Mouse (Mus musculus) kidney, embryonic 16.5 days (tissue): ENCODE data around the gene Ten1. TPM values are rescaled to one million over a fixed set of nuclear protein-coding genes. Genes with fewer than 3 reads are reported as not detected.

Experiments used
- ATAC-seq: fragments of 200-750 bp; cut with Nextera tagmentation; 2 replicates; pipeline ENCODE4 v1.8.0; 2017; ENCODE audit warnings: moderate TSS enrichment; ENCODE audit not compliant: low FRiP score, low TSS enrichment
- H3K27ac ChIP-seq: fragments of 300-500 bp; sonication (generic); 2 replicates; pipeline ENCODE4 v1.5.1; 2014; ENCODE audit warnings: low read length
- H3K27me3 ChIP-seq: fragments of 300-500 bp; sonication (generic); 2 replicates; pipeline ENCODE4 v1.6.1; 2014; ENCODE audit warnings: low read length, control low read depth, mixed read lengths; ENCODE audit not compliant: insufficient read depth
- H3K36me3 ChIP-seq: fragments of 300-500 bp; sonication (generic); 2 replicates; pipeline ENCODE4 v1.6.1; 2014; ENCODE audit warnings: low read length, control low read depth, mixed read lengths; ENCODE audit not compliant: insufficient read depth
- H3K4me1 ChIP-seq: fragments of 300-500 bp; sonication (generic); 2 replicates; pipeline ENCODE4 v1.6.1; 2014; ENCODE audit warnings: low read length, control low read depth, mixed read lengths; ENCODE audit not compliant: insufficient read depth
- H3K4me2 ChIP-seq: fragments of 300-500 bp; sonication (generic); replicated peaks from 2 replicates; pipeline ENCODE4 v1.6.1; 2014; ENCODE audit warnings: low read depth, low read length
- H3K4me3 ChIP-seq: fragments of 300-500 bp; sonication (generic); 2 replicates; pipeline ENCODE4 v1.5.1; 2014; ENCODE audit warnings: mild to moderate bottlenecking, low read length
- H3K9ac ChIP-seq: fragments of 300-500 bp; sonication (generic); replicated peaks from 2 replicates; pipeline ENCODE4 v1.6.1; 2014; ENCODE audit warnings: low read length
- H3K9me3 ChIP-seq: fragments of 300-500 bp; sonication (generic); 2 replicates; pipeline ENCODE4 v1.6.1; 2016; ENCODE audit warnings: low read length, control low read depth
- WGBS: fragments of 180-500 bp; shearing (Covaris S2); extraction: QIAGEN DNeasy Blood & Tissue Kit; methylation state at CpG from one replicate; pipeline ENCODE4 v1.1.7; 2014; 5-methylcytosine and 5-hydroxymethylcytosine counted together
- polyA plus RNA-seq: library from polyadenylated mRNA; unstranded; fragments of >200 nt; fragmentation: Nextera tagmentation; extraction: Ambion mirVana; gene quantifications from 2 replicates; pipeline ENCODE4 v1.2.1, GENCODE M21; 2015

Ten1 gene
- polyA plus RNA-seq, 1 experiment from 2014 or later = 85.0 TPM

GRCm38 (mm10) chr11:116244580-116244979 lies 45.9 kb downstream of the Ten1 start:
- H3K9ac ChIP-seq = no peak overlapping the region
- no peak overlapping the region for H3K27ac ChIP-seq
- no peak overlapping the region for H3K4me3 ChIP-seq
- H3K36me3 ChIP-seq = peaks cover 60% of the 10 kb centered on the region
- H3K4me1 ChIP-seq = peaks cover 24% of the 10 kb centered on the region
- no peaks in the 10 kb centered on the region for H3K9me3 ChIP-seq
- 61% methylated on average over 8 of the region's 8 CpGs for WGBS
- no peak for ATAC-seq
- H3K4me2 ChIP-seq = no peak overlapping the region
- no peaks in the 10 kb centered on the region for H3K27me3 ChIP-seq

DNA sequence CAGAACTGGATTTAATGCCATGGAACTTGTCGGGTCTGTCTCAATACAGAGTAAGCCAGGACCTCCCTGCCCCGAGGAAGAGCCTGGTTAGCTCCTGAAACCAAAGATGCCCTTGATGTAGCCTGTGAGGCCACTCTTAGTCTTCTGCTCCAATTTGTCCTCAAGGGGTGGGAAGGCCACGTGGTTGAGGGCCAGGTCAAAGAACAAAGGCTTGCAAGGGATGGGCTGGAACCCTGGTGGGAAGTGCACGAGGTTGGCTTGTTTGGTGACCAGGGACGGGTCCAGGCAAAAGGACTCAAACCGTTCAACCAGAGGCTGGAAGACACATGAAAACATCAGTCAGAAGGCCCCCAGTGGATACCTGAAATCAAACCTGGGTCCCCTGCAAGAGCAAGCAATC lies 47.0 kb downstream of the Ten1 start:
- Histone ChIP-seq H3K27me3 (no peaks in the 10 kb centered on the region), H3K4me2 (no peak overlapping the region), H3K36me3 (peaks cover 70% of the 10 kb centered on the region), H3K27ac (no peak overlapping the region), H3K9ac (no peak overlapping the region), H3K4me1 (peaks cover 20% of the 10 kb centered on the region), H3K4me3 (no peak overlapping the region), H3K9me3 (no peaks in the 10 kb centered on the region)
- WGBS = 65% methylated on average over 6 of the region's 6 CpGs
- no peak for ATAC-seq

DNA sequence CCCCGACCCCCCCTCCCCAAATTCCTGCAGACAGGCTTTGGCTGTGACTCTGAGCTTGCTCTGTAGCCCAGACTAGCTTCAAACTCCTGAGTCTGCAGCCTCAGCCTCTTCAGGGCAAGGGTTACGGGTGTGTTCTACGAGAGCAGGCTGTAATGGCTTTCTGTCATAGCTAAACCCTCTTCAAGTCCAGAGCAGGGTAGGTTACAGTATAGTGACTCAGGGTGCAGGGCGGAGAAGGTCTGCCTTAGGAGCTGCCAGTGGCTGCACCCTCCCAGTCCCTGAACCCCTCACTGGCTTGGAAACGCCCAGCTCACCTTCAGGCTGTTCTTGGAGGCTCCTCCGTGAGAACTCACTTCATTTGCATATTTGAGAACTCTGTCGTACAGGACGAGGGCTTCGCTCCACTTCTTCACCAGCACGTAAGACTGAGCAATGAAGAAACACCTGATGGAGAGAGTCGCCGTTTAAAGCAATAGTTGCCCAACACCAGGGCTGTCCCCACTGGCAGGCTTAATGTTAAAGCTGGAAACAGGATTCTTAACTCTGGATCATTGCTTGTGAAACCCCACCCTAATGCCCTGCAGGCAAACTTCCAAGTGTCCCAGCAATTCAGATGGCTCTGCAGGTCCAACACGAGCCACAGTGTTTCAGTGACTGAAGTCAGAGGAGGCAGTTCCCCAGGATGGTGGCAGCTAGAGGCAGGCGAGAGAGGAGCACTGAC lies 49.0 kb downstream of the Ten1 start:
- Histone ChIP-seq H3K4me3 (no peak overlapping the region), H3K4me2 (no peak overlapping the region), H3K9me3 (no peaks in the 10 kb centered on the region), H3K4me1 (peaks cover 5% of the 10 kb centered on the region; the same call in 1 of the 2 replicates), H3K36me3 (peaks cover 90% of the 10 kb centered on the region), H3K9ac (no peak overlapping the region), H3K27ac (no peak overlapping the region), H3K27me3 (no peaks in the 10 kb centered on the region)
- WGBS = 71% methylated on average over 14 of the region's 14 CpGs
- ATAC-seq = no peak

DNA sequence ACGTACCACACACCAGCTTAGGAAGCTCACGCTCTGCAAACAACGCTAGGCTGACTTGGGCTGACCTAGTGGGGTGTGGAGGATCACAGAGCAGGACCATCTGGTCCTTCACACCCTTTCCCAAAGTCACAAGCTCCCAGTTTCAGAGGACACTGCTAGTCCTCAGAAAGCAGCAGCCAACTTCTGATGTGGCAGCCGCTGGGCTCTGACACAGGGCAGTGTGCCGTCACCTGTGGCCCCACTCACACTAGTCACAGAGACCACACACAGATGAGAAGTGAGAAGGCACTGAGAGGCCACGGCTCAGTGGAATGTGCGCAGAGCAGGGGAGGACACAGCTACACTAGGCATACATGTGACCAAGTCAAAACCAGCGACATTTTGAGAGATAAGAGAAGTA lies 52.2 kb downstream of the Ten1 start:
- H3K27ac ChIP-seq = no peak overlapping the region

DNA sequence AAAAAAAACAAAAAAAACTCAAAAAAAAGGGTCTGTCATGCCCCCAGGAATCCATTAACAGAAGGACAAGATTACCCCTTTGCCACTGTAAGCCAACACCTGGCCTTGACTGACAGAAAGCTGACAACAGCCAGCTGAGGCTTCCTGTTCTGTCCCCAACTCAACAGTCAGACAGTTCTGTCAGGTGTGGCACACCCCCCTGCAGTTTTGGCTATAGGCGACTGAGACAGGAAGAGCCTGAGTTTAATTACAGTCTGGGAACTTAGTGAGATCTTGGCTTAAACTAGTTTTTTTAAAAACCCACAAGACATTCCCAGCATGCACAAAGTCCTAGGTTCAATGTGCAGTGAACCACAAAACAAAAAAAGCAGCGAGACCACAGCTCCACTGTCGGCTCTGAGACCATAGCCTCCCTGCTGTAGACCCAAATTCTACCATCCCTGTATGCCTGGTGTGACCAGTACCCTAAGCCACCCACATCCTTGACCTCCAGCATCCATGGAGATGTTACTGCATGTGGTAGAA lies 54.5 kb downstream of the Ten1 start:
- Histone ChIP-seq H3K4me1 (peaks cover 22% of the 10 kb centered on the region), H3K27me3 (no peaks in the 10 kb centered on the region), H3K4me3 (no peak overlapping the region), H3K4me2 (no peak overlapping the region), H3K27ac (no peak overlapping the region), H3K9ac (no peak overlapping the region), H3K9me3 (no peaks in the 10 kb centered on the region), H3K36me3 (peaks cover 73% of the 10 kb centered on the region)
- ATAC-seq = no peak
- 71% methylated on average over 3 of the region's 3 CpGs for WGBS

More for the DNA sequence above, 52.2 kb downstream of the Ten1 start:
- peaks cover 18% of the 10 kb centered on the region for H3K4me1 ChIP-seq
- no peak overlapping the region for H3K9ac ChIP-seq
- H3K36me3 ChIP-seq = peaks cover 88% of the 10 kb centered on the region
- H3K4me3 ChIP-seq = no peak overlapping the region
- H3K4me2 ChIP-seq = no peak overlapping the region
- H3K27me3 ChIP-seq = no peaks in the 10 kb centered on the region
- H3K9me3 ChIP-seq = no peaks in the 10 kb centered on the region
- no peak for ATAC-seq
- 77% methylated on average over 8 of the region's 8 CpGs for WGBS

DNA sequence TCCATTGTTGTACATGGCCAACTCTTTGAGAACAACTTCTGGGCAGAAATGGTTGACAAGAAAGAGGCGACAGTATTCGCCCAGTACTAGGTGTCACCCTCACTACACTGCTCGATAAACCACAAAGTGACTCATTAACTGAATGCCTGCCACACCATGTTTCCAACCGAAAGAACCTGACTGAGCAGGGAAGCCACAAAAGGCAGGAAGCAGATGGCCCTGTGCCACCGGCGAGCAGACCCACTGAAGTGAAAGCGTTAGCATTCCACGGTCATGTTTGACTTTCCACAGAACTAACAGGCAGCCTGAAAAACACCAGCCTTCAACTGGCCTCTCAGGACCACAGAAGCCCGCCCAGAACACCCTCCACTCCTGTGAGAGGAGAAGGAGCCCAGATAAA lies 56.0 kb downstream of the Ten1 start:
- Histone ChIP-seq H3K4me3 (no peak overlapping the region), H3K4me2 (no peak overlapping the region), H3K9me3 (no peaks in the 10 kb centered on the region), H3K27ac (peak overlapping the region; percentile 78), H3K27me3 (no peaks in the 10 kb centered on the region), H3K4me1 (peaks cover 25% of the 10 kb centered on the region), H3K9ac (no peak overlapping the region), H3K36me3 (peaks cover 72% of the 10 kb centered on the region)
- 66% methylated on average over 9 of the region's 9 CpGs for WGBS
- ATAC-seq = no peak

DNA sequence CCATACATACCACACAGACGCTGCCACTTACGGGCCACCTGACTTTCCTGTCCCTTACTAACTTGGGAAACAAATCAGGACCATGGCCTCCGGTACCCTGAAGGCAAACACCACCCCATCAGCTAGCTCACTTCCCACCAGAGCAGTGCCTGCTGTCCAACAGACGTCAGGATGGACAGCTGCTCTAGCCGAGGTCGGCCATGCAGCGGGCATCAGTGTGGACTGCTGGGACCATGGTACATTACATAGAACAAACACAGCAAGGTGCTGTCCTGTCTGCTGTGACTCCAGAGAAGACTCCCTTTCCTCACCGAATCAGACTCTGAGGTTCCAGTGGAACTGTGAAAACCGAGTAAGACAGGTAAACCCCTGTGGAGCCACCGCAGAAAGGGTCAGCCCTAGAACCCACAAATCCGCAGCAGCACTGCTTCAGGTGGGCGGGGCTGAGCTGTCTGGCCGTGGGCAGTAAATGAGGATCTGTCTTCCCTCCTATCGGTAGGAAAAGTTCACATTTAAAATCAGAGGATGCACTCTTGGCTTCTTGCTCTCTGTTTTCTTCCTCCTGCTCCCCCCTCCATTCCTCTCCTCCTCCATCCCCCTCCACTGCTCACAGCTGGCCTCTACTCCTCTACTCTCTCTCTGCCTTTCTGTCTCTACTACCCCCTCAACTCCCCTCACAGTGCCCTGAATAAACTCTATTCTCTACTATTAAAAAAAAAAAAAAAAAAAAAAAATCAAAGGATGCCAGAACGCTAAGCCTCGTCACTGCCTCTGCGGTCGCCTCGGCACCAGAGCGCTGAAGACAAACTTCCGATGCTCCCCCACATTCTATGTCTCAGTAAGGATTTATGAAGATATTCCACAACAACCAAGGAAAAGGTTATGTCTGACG lies 56.7 kb downstream of the Ten1 start:
- H3K36me3 ChIP-seq = peaks cover 72% of the 10 kb centered on the region
- peak overlapping the region; percentile 78 for H3K27ac ChIP-seq
- no peaks in the 10 kb centered on the region for H3K27me3 ChIP-seq
- no peak overlapping the region for H3K4me3 ChIP-seq
- H3K9ac ChIP-seq = 0 out of 2 replicates have a peak overlapping the region, but pooled peaks have one; percentile 26
- 59% methylated on average over 22 of the region's 22 CpGs for WGBS
- no peaks in the 10 kb centered on the region for H3K9me3 ChIP-seq
- no peak overlapping the region for H3K4me2 ChIP-seq
- no peak for ATAC-seq
- peaks cover 31% of the 10 kb centered on the region for H3K4me1 ChIP-seq

GRCm38 (mm10) chr11:116255982-116256675 lies 57.5 kb downstream of the Ten1 start:
- ATAC-seq = no peak; the same call in 1 of the 2 replicates
- Histone ChIP-seq H3K27me3 (no peaks in the 10 kb centered on the region), H3K9ac (no peak overlapping the region), H3K27ac (no peak overlapping the region), H3K4me3 (no peak overlapping the region), H3K9me3 (no peaks in the 10 kb centered on the region), H3K4me1 (peaks cover 34% of the 10 kb centered on the region), H3K4me2 (no peak overlapping the region), H3K36me3 (peaks cover 71% of the 10 kb centered on the region)
- 56% methylated on average over 9 of the region's 9 CpGs for WGBS

GRCm38 (mm10) chr11:116259461-116259860 lies 60.8 kb downstream of the Ten1 start:
- Histone ChIP-seq H3K9me3 (no peaks in the 10 kb centered on the region), H3K27me3 (no peaks in the 10 kb centered on the region), H3K4me3 (no peak overlapping the region), H3K4me2 (no peak overlapping the region), H3K36me3 (peaks cover 73% of the 10 kb centered on the region), H3K27ac (peak overlapping the region; percentile 58; the same call in 1 of the 2 replicates), H3K9ac (no peak overlapping the region), H3K4me1 (peaks cover 28% of the 10 kb centered on the region)
- WGBS = 64% methylated on average over 8 of the region's 8 CpGs
- no peak for ATAC-seq
